Mouse (Mus musculus): ENCODE measurements around the gene Sash3.

DNA sequence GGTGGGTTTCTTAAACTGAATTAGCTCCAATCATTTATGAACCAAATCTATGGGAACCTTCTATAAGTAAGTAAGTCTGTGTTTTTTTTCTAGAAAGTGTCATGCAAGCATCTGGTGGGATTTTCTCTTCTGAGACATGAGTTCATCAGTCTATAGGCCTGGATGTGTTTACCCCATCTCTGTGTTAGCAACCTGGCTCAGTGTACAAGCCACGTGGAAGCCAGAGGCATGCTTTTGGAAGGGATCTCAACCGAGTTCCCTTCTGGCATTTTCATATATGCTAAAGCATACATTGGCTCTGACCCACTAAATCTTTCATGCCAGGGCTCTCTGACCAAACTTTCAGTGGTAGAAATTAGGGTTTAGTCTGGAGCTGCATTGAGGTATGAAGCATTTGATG, 7.7 kb downstream of the Sash3 start:
- TF ChIP-seq CTCF (IDR thresholded peaks at IDR 0.05; ENCODE audit: extremely low read depth, insufficient read depth, insufficient read length, insufficient replicate concordance) = no peak
- TF ChIP-seq POLR2A (IDR thresholded peaks at IDR 0.05; ENCODE audit: low read depth, low read length) = no peak
